Mouse (Mus musculus): ENCODE results near the gene Klrb1b. TPM values are rescaled to one million over a fixed set of nuclear protein-coding genes. Genes with fewer than 3 reads are reported as not detected.
"Not testable (repeated sequence)": the region's sequence is repeated elsewhere in the genome, so short reads cannot be mapped to it uniquely, and the experiment has no call there.

The Klrb1b gene
- polyA plus RNA-seq, 1 experiment from 2014 or later = 0.80 TPM

GRCm38 (mm10) chr6:128804823-128805640 lies 21.1 kb downstream of the Klrb1b start:
- H3K4me3 ChIP-seq (ENCODE audit: low read depth, low read length); H3K27ac ChIP-seq (ENCODE audit: low read depth, low read length); ATAC-seq; H3K9ac ChIP-seq (ENCODE audit: low read depth, low read length); H3K4me2 ChIP-seq (replicated peaks; ENCODE audit: low read depth); H3K36me3 ChIP-seq (ENCODE audit: control insufficient read depth, insufficient read depth); H3K9me3 ChIP-seq (ENCODE audit: control insufficient read depth); H3K27me3 ChIP-seq (replicated peaks; ENCODE audit: control insufficient read depth, insufficient read depth, low read length); H3K4me1 ChIP-seq (replicated peaks; ENCODE audit: control insufficient read depth, insufficient read depth, low read length): not testable (repeated sequence)
- peak; percentile 76 for TF ChIP-seq CTCF (IDR thresholded peaks at IDR 0.05; ENCODE audit: low read depth)
- 53% methylated on average over 7 of the region's 7 CpGs for WGBS

GRCm38 (mm10) chr6:128802999-128803857 lies 22.9 kb downstream of the Klrb1b start:
- 0 out of 2 replicates have a peak overlapping the region, but pooled peaks have one; percentile 40 for H3K9ac ChIP-seq (ENCODE audit: low read depth, low read length)
- H3K4me1 ChIP-seq (replicated peaks; ENCODE audit: control insufficient read depth, insufficient read depth, low read length) = no peaks in the 10 kb centered on the region; the same call in 1 of the 2 replicates
- H3K27ac ChIP-seq (ENCODE audit: low read depth, low read length) = no peak overlapping the region
- no peaks in the 10 kb centered on the region for H3K36me3 ChIP-seq (ENCODE audit: control insufficient read depth, insufficient read depth)
- H3K4me2 ChIP-seq (replicated peaks; ENCODE audit: low read depth) = peak overlapping the region; percentile 81
- H3K4me3 ChIP-seq (ENCODE audit: low read depth, low read length) = peak overlapping the region; percentile 45
- peak; percentile 93 for ATAC-seq
- no peaks in the 10 kb centered on the region for H3K9me3 ChIP-seq (ENCODE audit: control insufficient read depth)
- peak; percentile 99 for TF ChIP-seq CTCF (IDR thresholded peaks at IDR 0.05; ENCODE audit: low read depth)
- H3K27me3 ChIP-seq (replicated peaks; ENCODE audit: control insufficient read depth, insufficient read depth, low read length) = no peaks in the 10 kb centered on the region
- WGBS = 6% methylated on average over 26 of the region's 26 CpGs

GRCm38 (mm10) chr6:128802557-128802956 lies 23.6 kb downstream of the Klrb1b start:
- peak overlapping the region; percentile 81 for H3K4me2 ChIP-seq (replicated peaks; ENCODE audit: low read depth)
- no peaks in the 10 kb centered on the region for H3K27me3 ChIP-seq (replicated peaks; ENCODE audit: control insufficient read depth, insufficient read depth, low read length)
- no peaks in the 10 kb centered on the region; the same call in 1 of the 2 replicates for H3K4me1 ChIP-seq (replicated peaks; ENCODE audit: control insufficient read depth, insufficient read depth, low read length)
- TF ChIP-seq CTCF (IDR thresholded peaks at IDR 0.05; ENCODE audit: low read depth) = no peak
- H3K36me3 ChIP-seq (ENCODE audit: control insufficient read depth, insufficient read depth) = no peaks in the 10 kb centered on the region
- 15% methylated on average over 10 of the region's 10 CpGs for WGBS
- H3K27ac ChIP-seq (ENCODE audit: low read depth, low read length) = no peak overlapping the region; the same call in 1 of the 2 replicates
- peak; percentile 22 for ATAC-seq
- H3K9ac ChIP-seq (ENCODE audit: low read depth, low read length) = 0 out of 2 replicates have a peak overlapping the region, but pooled peaks have one; percentile 40
- no peaks in the 10 kb centered on the region for H3K9me3 ChIP-seq (ENCODE audit: control insufficient read depth)
- peak overlapping the region; percentile 45 for H3K4me3 ChIP-seq (ENCODE audit: low read depth, low read length)

- not testable (repeated sequence) for H3K9me3 ChIP-seq (ENCODE audit: control insufficient read depth); H3K4me1 ChIP-seq (replicated peaks; ENCODE audit: control insufficient read depth, insufficient read depth, low read length); H3K4me2 ChIP-seq (replicated peaks; ENCODE audit: low read depth); H3K4me3 ChIP-seq (ENCODE audit: low read depth, low read length); H3K36me3 ChIP-seq (ENCODE audit: control insufficient read depth, insufficient read depth); H3K27ac ChIP-seq (ENCODE audit: low read depth, low read length); ATAC-seq; H3K9ac ChIP-seq (ENCODE audit: low read depth, low read length); H3K27me3 ChIP-seq (replicated peaks; ENCODE audit: control insufficient read depth, insufficient read depth, low read length)
- 84% methylated on average over 5 of the region's 5 CpGs for WGBS
Measured at GRCm38 (mm10) chr6:128800696-128801095, 25.4 kb downstream of the Klrb1b start.

GRCm38 (mm10) chr6:128799896-128800270 lies 26.2 kb downstream of the Klrb1b start:
- peak overlapping the region; percentile 64 for H3K4me2 ChIP-seq (replicated peaks; ENCODE audit: low read depth)
- 16% methylated on average over 7 of the region's 7 CpGs for WGBS
- no peaks in the 10 kb centered on the region for H3K36me3 ChIP-seq (ENCODE audit: control insufficient read depth, insufficient read depth)
- ATAC-seq = no peak
- H3K27me3 ChIP-seq (replicated peaks; ENCODE audit: control insufficient read depth, insufficient read depth, low read length) = no peaks in the 10 kb centered on the region
- no peak overlapping the region for H3K27ac ChIP-seq (ENCODE audit: low read depth, low read length)
- H3K9me3 ChIP-seq (ENCODE audit: control insufficient read depth) = no peaks in the 10 kb centered on the region
- no peaks in the 10 kb centered on the region; the same call in 1 of the 2 replicates for H3K4me1 ChIP-seq (replicated peaks; ENCODE audit: control insufficient read depth, insufficient read depth, low read length)
- H3K4me3 ChIP-seq (ENCODE audit: low read depth, low read length) = peak overlapping the region; percentile 67
- no peak for TF ChIP-seq CTCF (IDR thresholded peaks at IDR 0.05; ENCODE audit: low read depth)
- H3K9ac ChIP-seq (ENCODE audit: low read depth, low read length) = no peak overlapping the region

Data from intestine, postnatal 0 days (tissue).